Mouse (Mus musculus): ENCODE data around the gene Pdcd4.

DNA sequence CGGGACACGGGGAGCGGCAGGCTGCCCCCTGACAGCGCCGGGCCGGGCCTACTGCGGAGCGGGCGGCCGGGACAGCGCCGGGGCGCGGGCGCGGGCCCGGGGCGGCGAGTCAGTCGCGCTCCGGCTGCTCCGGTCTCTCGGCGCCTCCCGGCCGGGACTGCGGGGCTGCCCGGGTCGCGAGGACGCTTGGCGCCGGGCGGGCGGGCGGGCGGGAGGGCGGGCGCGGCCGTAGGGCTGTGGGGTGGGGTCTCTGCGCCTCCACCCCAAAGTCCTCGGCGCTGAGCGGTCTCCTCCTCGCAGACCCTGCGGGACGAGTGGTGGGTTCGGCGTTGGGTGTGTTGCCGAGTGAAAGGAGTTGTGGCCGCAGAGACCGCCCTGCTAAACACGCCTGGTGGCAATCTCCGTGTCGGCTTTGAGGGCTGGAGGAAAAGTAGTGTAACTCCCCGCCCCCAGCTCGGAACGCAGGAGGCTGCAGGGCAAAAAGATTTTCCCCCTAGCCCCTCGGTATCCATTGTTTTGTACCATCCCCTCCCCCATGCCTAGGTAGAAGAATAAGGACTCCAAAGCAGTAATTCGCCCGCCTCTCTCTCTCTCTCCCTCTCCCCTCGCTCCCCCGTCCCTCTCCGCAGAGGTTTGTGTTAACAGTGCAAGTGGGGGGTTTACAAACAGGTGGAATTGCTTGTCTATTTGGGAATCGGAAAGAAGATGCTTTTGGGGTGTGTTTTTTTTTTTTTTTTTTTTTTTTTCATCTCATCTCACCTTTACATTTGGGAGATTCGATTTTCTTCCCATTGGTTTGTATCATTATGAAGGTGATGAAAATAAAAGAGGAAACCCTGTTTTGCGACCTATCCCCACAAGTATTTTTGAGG is 53.4 kb downstream of the Pdcd4 start:
- TF ChIP-seq CTCF (IDR thresholded peaks at IDR 0.05; ENCODE audit: borderline replicate concordance, extremely low read depth, insufficient read depth, insufficient read length) (no peak), POLR2A (IDR thresholded peaks at IDR 0.05; ENCODE audit: borderline replicate concordance, extremely low read depth, insufficient read depth, insufficient read length, poor library complexity, severe bottlenecking) (no peak)

Measured in brain, embryonic 14.5 days (tissue).